Mouse (Mus musculus): ENCODE data around the gene Adgrb2. TPM values are rescaled to one million over a fixed set of nuclear protein-coding genes. Genes with fewer than 3 reads are reported as not detected.

Gene Adgrb2
- total and polyA plus RNA-seq, 3 experiments, result 0.04 to 0.15 TPM; not detected in 1

GRCm38 (mm10) chr4:130009043-130009442 lies 24.4 kb downstream of the Adgrb2 start:
- Histone ChIP-seq H3K9ac (ENCODE audit: control insufficient read depth, low read depth, low read length, poor library complexity, severe bottlenecking) (no peak overlapping the region), H3K79me2 (ENCODE audit: control insufficient read depth, insufficient read depth, low read length, poor library complexity) (no peaks in the 10 kb centered on the region), H3K9me3 (replicated peaks; ENCODE audit: insufficient read depth, low read length) (no peaks in the 10 kb centered on the region), H3K4me3 (ENCODE audit: control insufficient read depth in 1 of 2, insufficient read depth in 1 of 2, low read depth in 2 of 2, low read length in 2 of 2) (no peak overlapping the region), H3K27ac (ENCODE audit: control insufficient read depth, low read depth, low read length) (no peak overlapping the region), H3K36me3 (ENCODE audit: control insufficient read depth in 1 of 2, insufficient read depth in 2 of 2, low read length in 2 of 2) (no peaks in the 10 kb centered on the region), H3K4me1 (ENCODE audit: control insufficient read depth in 1 of 2, insufficient read depth in 2 of 2, low read length in 2 of 2) (0 out of 4 replicates have a peak, but pooled peaks cover 0 to 4% of the 10 kb centered on the region in 2 experiments), H3K27me3 (ENCODE audit: control insufficient read depth in 1 of 2, insufficient read depth in 2 of 2, low read length in 2 of 2) (peaks cover 0 to 2% of the 10 kb centered on the region in 2 experiments; a peak in 2 of 4 replicates)
- DNase-seq (ENCODE audit: low read depth, low spot score), result no peak
- TF ChIP-seq BHLHE40 (IDR thresholded peaks at IDR 0.05; ENCODE audit: borderline replicate concordance, low read depth, low read length) (no peak), JUND (IDR thresholded peaks at IDR 0.05; ENCODE audit: low read depth, low read length) (no peak), MAZ (IDR thresholded peaks at IDR 0.05; ENCODE audit: low read depth, low read length) (no peak), TCF12 (IDR thresholded peaks at IDR 0.05; ENCODE audit: low read depth, low read length) (no peak), CHD1 (IDR thresholded peaks at IDR 0.05; ENCODE audit: low read depth, low read length) (no peak), CHD2 (IDR thresholded peaks at IDR 0.05; ENCODE audit: low read length) (no peak), NRF1 (IDR thresholded peaks at IDR 0.05; ENCODE audit: insufficient read depth, low read depth, low read length, poor library complexity, severe bottlenecking) (no peak)

- TF ChIP-seq MAFK (IDR thresholded peaks at IDR 0.05; ENCODE audit: borderline replicate concordance, low read depth, low read length), result no peak
- TF ChIP-seq MYB (IDR thresholded peaks at IDR 0.05; ENCODE audit: low read depth, low read length), result no peak
- TF ChIP-seq MYC (IDR thresholded peaks at IDR 0.05; ENCODE audit: low read depth, low read length), result no peak
- no peak for TF ChIP-seq SMC3 (IDR thresholded peaks at IDR 0.05; ENCODE audit: low read depth, low read length)
- no peak for TF ChIP-seq NRF1 (IDR thresholded peaks at IDR 0.05; ENCODE audit: insufficient read depth, low read depth, low read length, poor library complexity, severe bottlenecking)
- no peak for TF ChIP-seq GABPA (IDR thresholded peaks at IDR 0.05; ENCODE audit: low read depth, low read length)
- no peak for TF ChIP-seq BHLHE40 (IDR thresholded peaks at IDR 0.05; ENCODE audit: borderline replicate concordance, low read depth, low read length)
- TF ChIP-seq ELF1 (IDR thresholded peaks at IDR 0.05; ENCODE audit: low read depth, low read length), result no peak
- TF ChIP-seq TBP (IDR thresholded peaks at IDR 0.05; ENCODE audit: low read depth, low read length), result no peak
- no peak for TF ChIP-seq UBTF (IDR thresholded peaks at IDR 0.05; ENCODE audit: borderline replicate concordance, insufficient read depth, low read depth, low read length)
- Histone ChIP-seq H3K4me3 (ENCODE audit: control insufficient read depth in 1 of 2, insufficient read depth in 1 of 2, low read depth in 2 of 2, low read length in 2 of 2) (no peak overlapping the region), H3K36me3 (ENCODE audit: control insufficient read depth in 1 of 2, insufficient read depth in 2 of 2, low read length in 2 of 2) (no peaks in the 10 kb centered on the region), H3K27me3 (ENCODE audit: control insufficient read depth in 1 of 2, insufficient read depth in 2 of 2, low read length in 2 of 2) (peaks cover 0 to 2% of the 10 kb centered on the region in 2 experiments; a peak in 2 of 4 replicates), H3K9me3 (replicated peaks; ENCODE audit: insufficient read depth, low read length) (no peaks in the 10 kb centered on the region), H3K27ac (ENCODE audit: control insufficient read depth, low read depth, low read length) (no peak overlapping the region), H3K79me2 (ENCODE audit: control insufficient read depth, insufficient read depth, low read length, poor library complexity) (no peaks in the 10 kb centered on the region), H3K9ac (ENCODE audit: control insufficient read depth, low read depth, low read length, poor library complexity, severe bottlenecking) (no peak overlapping the region), H3K4me1 (ENCODE audit: control insufficient read depth in 1 of 2, insufficient read depth in 2 of 2, low read length in 2 of 2) (0 out of 4 replicates have a peak, but pooled peaks cover 0 to 4% of the 10 kb centered on the region in 2 experiments)
- no peak for DNase-seq (ENCODE audit: low read depth, low spot score)
These were observed 26.1 kb downstream of the Adgrb2 start for GRCm38 (mm10) chr4:130010723-130011122.

Measured in MEL (cell line).